Mouse (Mus musculus): Measurements from ENCODE around the gene Ager.

GRCm38 (mm10) chr17:34611050-34611449 is 13.4 kb downstream of the Ager start:
- TF ChIP-seq CTCF (IDR thresholded peaks at IDR 0.05; ENCODE audit: low read depth) (no peak), EP300 (optimal IDR thresholded peaks at IDR 0.05) (no peak)
